Mouse (Mus musculus): ENCODE data around the gene Susd1.

DNA sequence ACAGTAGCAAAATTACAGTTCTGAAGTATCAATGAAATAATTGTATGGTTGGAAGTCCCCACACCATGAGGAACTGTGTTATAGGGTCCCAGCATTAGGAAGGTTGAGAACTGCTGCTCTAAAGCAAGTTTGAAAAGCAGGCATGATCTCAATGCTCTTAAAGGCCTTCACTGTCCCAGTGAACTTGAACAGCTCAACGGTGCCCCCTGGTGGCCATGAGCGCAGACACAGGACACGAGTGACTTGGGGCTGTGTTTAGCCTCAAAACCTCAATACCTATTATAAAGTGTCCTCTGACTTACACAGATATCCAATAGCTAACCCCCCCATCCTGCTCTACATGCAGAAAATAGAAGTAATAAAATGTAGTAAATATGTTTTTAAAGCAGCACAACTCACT, 97.7 kb downstream of the Susd1 start:
- TF ChIP-seq CTCF (IDR thresholded peaks at IDR 0.05; ENCODE audit: low read depth, low read length) (peak; percentile 95), EP300 (IDR thresholded peaks at IDR 0.05; ENCODE audit: insufficient read depth, low read depth, low read length) (no peak), POLR2A (IDR thresholded peaks at IDR 0.05; ENCODE audit: insufficient read depth, low read length) (no peak)
